Mouse (Mus musculus): ENCODE measurements around the gene Pih1d1.
"Not testable (repeated sequence)": the region's sequence is repeated elsewhere in the genome, so short reads cannot be mapped to it uniquely, and the experiment has no call there.

The Pih1d1 gene

DNA sequence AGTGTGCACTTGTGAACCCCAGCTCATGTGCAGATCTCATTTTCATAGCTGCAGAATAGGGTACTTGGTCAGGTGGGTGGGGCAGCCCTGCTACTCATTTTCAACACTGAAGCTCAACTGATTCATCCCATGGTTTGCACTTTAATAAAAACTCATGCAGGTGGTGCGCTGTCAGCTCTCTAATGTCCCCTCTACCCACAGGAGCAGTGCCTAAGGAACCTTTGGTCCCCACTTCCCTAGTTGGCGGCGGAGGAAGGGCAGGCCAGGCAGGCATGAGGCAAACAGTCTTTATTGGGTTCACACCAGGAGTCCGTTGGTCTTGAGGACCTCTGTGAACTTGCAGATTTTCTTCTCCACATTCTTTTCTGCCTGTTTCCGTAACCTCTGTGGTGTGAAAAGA, 28.5 kb upstream of the Pih1d1 start:
- intact Hi-C loops (cut with DNase I): not testable (repeated sequence)

- intact Hi-C loops (cut with DNase I): no loop called here
Measured at GRCm38 (mm10) chr7:45126147-45126843, 27.8 kb upstream of the Pih1d1 start.

GRCm38 (mm10) chr7:45126844-45127699, 27.0 kb upstream of the Pih1d1 start:
- intact Hi-C loops (cut with DNase I): no loop called here

- intact Hi-C loops (cut with DNase I): no loop called here
Measured at GRCm38 (mm10) chr7:45127700-45128224, 26.3 kb upstream of the Pih1d1 start.

DNA sequence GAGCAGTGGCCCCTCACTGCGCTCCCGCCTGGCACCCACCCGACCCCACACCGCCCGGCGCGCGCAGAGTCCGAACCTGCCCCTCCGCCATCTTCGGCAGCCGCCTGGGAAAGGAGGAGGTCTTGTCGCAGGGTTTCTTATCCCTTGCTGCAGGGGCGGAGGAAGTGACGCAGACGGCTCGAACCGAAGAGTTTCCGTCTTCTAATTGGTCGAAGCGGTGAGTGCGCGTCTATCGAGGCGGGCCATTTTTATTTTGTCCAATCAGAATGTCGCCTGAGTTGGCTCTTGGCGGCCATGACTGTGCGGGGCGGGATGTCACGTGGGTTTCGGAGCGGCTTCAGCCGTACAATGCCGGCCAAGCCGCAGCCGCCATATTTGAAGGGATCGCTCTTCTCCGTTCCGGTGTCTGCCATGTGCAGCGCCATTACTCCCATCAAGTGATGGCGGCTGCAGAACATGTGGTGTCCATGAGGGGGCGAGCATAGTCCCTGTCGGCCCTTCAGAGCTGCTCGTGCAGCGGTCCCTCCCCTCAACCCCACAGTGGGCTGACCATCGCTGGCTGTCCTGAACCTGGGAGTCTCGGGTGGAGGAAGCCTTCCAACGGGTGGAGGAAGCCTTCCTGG, 25.4 kb upstream of the Pih1d1 start, which contains the start of gene Rpl13a:
Gene Rpl13a (minus strand): TSS at position 138 of the 623 bp plus-strand sequence.
- intact Hi-C loops (cut with DNase I): no loop called here

- intact Hi-C loops (cut with DNase I): no loop called here
Measured at GRCm38 (mm10) chr7:45129318-45129717, 24.8 kb upstream of the Pih1d1 start.

GRCm38 (mm10) chr7:45129776-45130512, 24.2 kb upstream of the Pih1d1 start:
- intact Hi-C loops (cut with DNase I): no loop called here

- intact Hi-C loops (cut with DNase I): no loop called here
Measured at GRCm38 (mm10) chr7:45131850-45132249, 22.3 kb upstream of the Pih1d1 start.

DNA sequence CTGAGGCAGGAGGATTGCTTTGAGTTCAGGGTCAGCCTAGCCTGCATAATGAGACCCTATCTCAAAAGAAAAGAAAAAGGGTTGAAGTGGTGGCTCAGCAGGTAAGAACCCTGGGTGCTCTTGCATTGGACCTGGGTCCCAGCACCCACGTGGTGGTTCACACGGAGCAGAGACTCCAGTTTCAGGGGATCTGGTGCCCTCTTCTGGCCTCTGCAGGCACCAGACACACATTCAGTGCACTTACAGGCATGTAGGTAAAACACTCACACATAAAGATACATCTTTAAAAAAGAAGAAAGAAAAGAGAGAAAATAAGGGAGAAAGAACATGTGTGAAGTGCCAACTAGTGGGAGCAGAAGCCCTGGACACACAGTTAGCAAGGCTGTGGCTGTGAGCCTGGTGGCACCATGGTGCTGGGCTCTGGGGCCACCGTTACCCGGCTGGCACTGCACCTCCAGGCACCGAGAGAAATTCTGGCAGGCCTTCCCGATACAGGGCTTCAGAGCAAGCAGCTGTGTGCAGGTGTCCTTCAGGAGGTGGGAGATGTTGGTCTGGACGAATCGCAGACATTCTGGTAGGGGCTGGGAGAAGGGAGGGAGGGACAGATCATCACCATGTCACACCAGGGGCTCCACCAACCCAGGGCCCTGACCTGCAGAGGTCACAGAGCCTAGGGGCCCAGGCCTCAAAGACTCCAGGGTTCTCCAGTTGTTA, 20.5 kb upstream of the Pih1d1 start:
- intact Hi-C loops (cut with DNase I): no loop called here

DNA sequence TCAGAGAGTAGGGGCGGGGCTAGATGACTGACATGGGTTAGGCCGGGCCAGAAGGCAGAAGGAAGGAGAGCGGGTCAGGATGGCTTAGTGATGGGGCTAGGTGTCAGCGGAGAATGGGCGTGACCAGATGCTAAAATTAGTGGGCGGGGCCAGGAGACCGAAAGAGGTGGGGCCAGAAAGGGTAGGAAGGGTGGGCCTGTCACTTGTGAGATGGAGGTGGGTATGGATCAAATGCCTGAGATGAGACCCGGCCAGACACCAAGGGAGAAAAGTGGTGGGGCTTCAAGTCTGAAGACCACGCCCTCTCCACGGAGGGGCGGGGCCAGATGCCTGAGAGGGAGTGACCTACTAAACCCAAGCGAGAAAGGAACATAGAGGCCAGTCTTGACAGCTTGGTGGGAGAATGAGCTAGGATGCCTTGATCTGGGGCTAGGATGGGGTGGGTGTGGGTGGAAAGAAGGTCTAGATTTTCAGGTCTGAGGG, 19.5 kb upstream of the Pih1d1 start:
- intact Hi-C loops (cut with DNase I): no loop called here

DNA sequence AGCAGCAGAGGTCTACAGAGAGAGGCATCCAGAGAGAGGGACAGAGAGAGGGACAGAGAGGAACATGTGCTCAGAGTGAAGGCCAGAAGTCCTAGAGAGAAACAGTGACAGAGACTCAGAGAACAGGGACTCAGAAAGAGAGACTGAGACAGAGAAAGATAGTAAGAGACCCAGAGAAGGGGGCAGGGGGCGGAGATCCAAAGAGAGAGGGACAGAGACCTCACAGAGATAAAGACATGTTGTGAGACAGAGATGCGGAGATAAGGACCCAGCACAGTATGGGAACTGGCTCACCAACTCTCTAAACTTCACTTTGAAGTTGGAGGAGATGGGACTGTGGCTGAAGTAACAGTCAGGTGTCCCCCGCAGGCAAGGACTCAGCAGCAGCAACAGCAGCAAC, 18.7 kb upstream of the Pih1d1 start:
- intact Hi-C loops (cut with DNase I): no loop called here

- intact Hi-C loops (cut with DNase I): loop anchor here (1.0 kb wide), 1 partner anchor 56 kb away; no protein-coding TSS in a partner anchor
Measured at GRCm38 (mm10) chr7:45135993-45136567, 18.0 kb upstream of the Pih1d1 start, which contains the start of the genes Gm45713 and Flt3l. Gene Gm45713, minus strand, starts transcription at chr7:45136231. Gene Flt3l, minus strand, starts transcription at chr7:45136432.

- intact Hi-C loops (cut with DNase I): no loop called here
Measured at GRCm38 (mm10) chr7:45137171-45138006, 16.7 kb upstream of the Pih1d1 start.

DNA sequence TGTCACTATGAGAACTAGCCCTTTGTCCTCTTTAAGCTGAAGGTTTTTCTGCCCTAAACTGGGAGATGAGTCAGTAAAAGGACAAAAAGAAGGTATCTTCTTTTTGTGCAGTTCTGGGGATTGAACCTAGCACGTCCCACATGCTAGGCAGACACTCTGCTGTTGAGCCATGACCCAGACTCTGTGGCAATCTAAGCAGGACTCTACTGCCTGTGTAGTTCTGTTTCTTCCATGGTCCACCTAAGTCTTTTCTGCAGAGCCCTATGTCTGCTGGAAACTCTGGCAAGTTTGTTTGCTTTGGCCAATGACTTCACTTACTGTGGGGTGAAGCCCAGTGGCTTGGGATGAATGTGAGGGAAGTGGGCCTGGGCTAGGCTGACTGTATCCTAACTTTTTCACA, 15.7 kb upstream of the Pih1d1 start:
- intact Hi-C loops (cut with DNase I): no loop called here

DNA sequence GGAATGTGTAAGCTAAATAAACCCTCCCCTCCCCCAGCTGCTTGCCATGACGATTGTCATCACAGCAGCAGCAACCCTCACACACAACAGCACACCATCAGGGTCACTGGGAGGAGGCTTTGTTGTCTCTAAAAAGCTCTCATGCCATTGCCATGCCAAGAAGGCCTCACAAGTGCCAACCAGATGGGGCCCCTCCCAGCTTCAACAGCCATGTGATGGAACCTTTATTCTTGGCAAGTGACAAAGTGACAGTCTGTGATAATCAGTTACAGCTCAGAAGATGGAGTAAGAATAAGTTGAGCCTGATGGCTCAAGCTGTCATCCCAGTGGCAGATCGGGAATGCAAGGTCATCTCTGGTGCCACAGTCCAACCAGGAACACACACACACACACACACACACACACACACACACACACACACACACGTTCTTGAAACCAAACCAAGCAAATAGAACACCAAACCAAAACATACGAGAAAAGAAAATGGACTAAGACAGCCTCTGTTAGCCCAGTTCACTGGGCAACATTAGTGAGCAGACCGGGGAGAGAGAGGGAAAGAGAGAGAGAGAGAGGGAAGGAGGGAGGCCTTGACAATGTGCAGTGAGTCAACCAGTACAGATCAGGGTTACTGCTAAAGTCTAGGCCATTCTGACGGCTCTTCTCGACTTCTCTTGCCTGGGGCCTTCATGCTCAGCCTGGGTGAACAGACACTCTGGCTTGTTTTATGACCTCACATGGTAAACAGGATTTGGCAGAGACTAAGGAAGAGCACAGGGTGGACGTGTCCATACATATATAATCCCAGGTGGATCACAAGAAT, 14.0 kb upstream of the Pih1d1 start:
- intact Hi-C loops (cut with DNase I): no loop called here

DNA sequence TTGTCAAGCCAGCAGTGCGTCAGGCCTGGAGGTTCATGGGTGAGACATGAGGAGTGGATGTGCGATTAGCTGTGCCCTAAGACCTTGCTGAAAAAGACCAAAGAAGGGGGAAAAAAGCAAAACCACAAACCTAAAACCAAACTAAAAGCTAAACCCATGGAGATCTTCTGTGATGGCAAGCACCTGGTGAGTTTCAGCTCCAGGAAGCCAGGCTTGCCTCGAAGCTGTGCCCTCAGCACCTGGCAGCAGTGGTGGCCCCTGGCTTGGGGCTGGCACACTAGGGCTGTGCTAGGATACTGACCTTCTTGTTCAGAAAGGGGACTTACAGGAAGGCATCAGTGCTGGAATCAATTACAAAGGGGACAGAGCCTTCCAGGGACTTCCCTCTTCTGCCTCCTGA, 12.8 kb upstream of the Pih1d1 start:
- intact Hi-C loops (cut with DNase I): no loop called here

GRCm38 (mm10) chr7:45141914-45142313, 12.2 kb upstream of the Pih1d1 start:
- intact Hi-C loops (cut with DNase I): no loop called here

Measured in adrenal gland (tissue).